In genomic region chr17:24567034-24567779, GRCm38 (mm10) we compare ENCODE assay signal across 7 mouse cellular contexts. TPM values are rescaled to one million over a fixed set of nuclear protein-coding genes. Genes with fewer than 3 reads are reported as not detected.
A peak's percentile ranks its signal among the peaks of the same experiment; 100 is the strongest.
DNase-seq lines count a peak whose midpoint lies in the region; ATAC-seq and TF ChIP-seq lines count a peak whose summit lies in the region.

No protein-coding gene starts in this region.

- TF ChIP-seq CTCF in liver, embryonic 14.5 days (IDR thresholded peaks at IDR 0.05; ENCODE audit: low read depth): no peak

- peaks cover 3 to 7% of the 10 kb centered on the region in 2 experiments; a peak in 2 of 4 replicates for H3K4me1 ChIP-seq in liver, embryonic 14.5 days (replicated peaks; ENCODE audit: control insufficient read depth in 2 of 2, insufficient read depth in 2 of 2, low read length in 1 of 2)
- H3K4me1 ChIP-seq in forebrain, embryonic 16.5 days (replicated peaks; ENCODE audit: control insufficient read depth, insufficient read depth, low read length): no peaks in the 10 kb centered on the region

- peak; percentile 60 for DNase-seq in testis, postnatal 10 days (ENCODE audit: low spot score)
- DNase-seq in testis, postnatal 14 days (ENCODE audit: low spot score): no peak
- peak; percentile 63 to 71 for DNase-seq in heart, adult 18-20 months
- DNase-seq in liver, embryonic 14.5 days (ENCODE audit: low read depth in 3 of 3, low spot score in 3 of 3): peak; percentile 9 to 13 (median 10)
- peak; percentile 48 to 66 for DNase-seq in urinary bladder, postnatal 36 days (ENCODE audit: low spot score in 2 of 2)
- no peak for DNase-seq in thymus, postnatal 4 days

- no peak overlapping the region for H3K27ac ChIP-seq in liver, embryonic 14.5 days
- H3K27ac ChIP-seq in forebrain, embryonic 16.5 days (ENCODE audit: low read length): no peak overlapping the region

- H3K9ac ChIP-seq in liver, embryonic 14.5 days (replicated peaks): no peak overlapping the region; the same call in 1 of the 2 replicates
- H3K9ac ChIP-seq in forebrain, embryonic 16.5 days (replicated peaks; ENCODE audit: low read depth, low read length): no peak overlapping the region

- no peaks in the 10 kb centered on the region for H3K36me3 ChIP-seq in liver, embryonic 14.5 days (replicated peaks; ENCODE audit: control insufficient read depth, insufficient read depth, low read depth)
- peaks cover 4% of the 10 kb centered on the region; the same call in 1 of the 2 replicates for H3K36me3 ChIP-seq in forebrain, embryonic 16.5 days (ENCODE audit: control insufficient read depth, insufficient read depth)

- H3K27me3 ChIP-seq in liver, embryonic 14.5 days (ENCODE audit: control insufficient read depth, insufficient read depth, low read length): no peaks in the 10 kb centered on the region
- H3K27me3 ChIP-seq in forebrain, embryonic 16.5 days (replicated peaks; ENCODE audit: control insufficient read depth, insufficient read depth, low read length): no peaks in the 10 kb centered on the region

- no peaks in the 10 kb centered on the region for H3K9me3 ChIP-seq in liver, embryonic 14.5 days (ENCODE audit: control insufficient read depth, low read length)
- H3K9me3 ChIP-seq in forebrain, embryonic 16.5 days (ENCODE audit: control insufficient read depth, low read length): no peaks in the 10 kb centered on the region

- peak; percentile 59 for ATAC-seq in liver, embryonic 14.5 days (ENCODE audit: insufficient read depth)
- no peak for ATAC-seq in forebrain, embryonic 16.5 days

- 44% methylated on average over 8 of the region's 8 CpGs for WGBS in liver, embryonic 14.5 days (ENCODE audit: insufficient replicate concordance)
- 65% methylated on average over 8 of the region's 8 CpGs for WGBS in forebrain, embryonic 16.5 days

- H3K4me2 ChIP-seq in liver, embryonic 14.5 days (ENCODE audit: low read depth): no peak overlapping the region
- no peak overlapping the region for H3K4me2 ChIP-seq in forebrain, embryonic 16.5 days (ENCODE audit: low read length)

- H3K4me3 ChIP-seq in liver, embryonic 14.5 days (ENCODE audit: insufficient read depth in 1 of 2, low read depth in 2 of 2, low read length in 2 of 2): no peak overlapping the region
- H3K4me3 ChIP-seq in forebrain, embryonic 16.5 days (replicated peaks; ENCODE audit: low read length): no peak overlapping the region

- no peak for TF ChIP-seq EP300 in liver, embryonic 14.5 days (IDR thresholded peaks at IDR 0.05; ENCODE audit: low read depth)

RNA-seq across cellular contexts. Expression of gene Pkd1, which starts 17.6 kb away (rescaled TPM):
- total RNA-seq in heart, adult 18-20 months (2021): 10 to 100 TPM; 34.1 to 34.5 TPM
- 3.4 and 4.0 TPM in 2 replicates for polyA plus RNA-seq in liver, embryonic 14.5 days (2012; rRNA removed)
- polyA plus RNA-seq in liver, embryonic 14.5 days (2014; fragmentation: Nextera tagmentation; extraction: Ambion mirVana): 1.8 and 2.9 TPM in 2 replicates
- polyA plus RNA-seq in forebrain, embryonic 16.5 days (2015; fragmentation: Nextera tagmentation; extraction: Ambion mirVana): 18.3 and 27.6 TPM in 2 replicates

RNA-seq across cellular contexts. Expression of gene Rab26, which starts 33.2 kb away (rescaled TPM):
- total RNA-seq in heart, adult 18-20 months (2021): not detected
- 0.21 and 0.28 TPM in 2 replicates for polyA plus RNA-seq in liver, embryonic 14.5 days (2012; rRNA removed)
- polyA plus RNA-seq in liver, embryonic 14.5 days (2014; fragmentation: Nextera tagmentation; extraction: Ambion mirVana): 0.95 and 1.0 TPM in 2 replicates
- 6.8 and 10.9 TPM in 2 replicates for polyA plus RNA-seq in forebrain, embryonic 16.5 days (2015; fragmentation: Nextera tagmentation; extraction: Ambion mirVana)

RNA-seq across cellular contexts. Expression of gene Traf7, which starts 39.5 kb away (rescaled TPM):
- 10 to 100 TPM; 35.8 to 38.5 TPM for total RNA-seq in heart, adult 18-20 months (2021)
- polyA plus RNA-seq in liver, embryonic 14.5 days (2012; rRNA removed): 55.4 and 64.2 TPM in 2 replicates
- 25.6 and 29.4 TPM in 2 replicates for polyA plus RNA-seq in liver, embryonic 14.5 days (2014; fragmentation: Nextera tagmentation; extraction: Ambion mirVana)
- 108 and 121 TPM in 2 replicates for polyA plus RNA-seq in forebrain, embryonic 16.5 days (2015; fragmentation: Nextera tagmentation; extraction: Ambion mirVana)

Comparison
In these comparisons a context has a peak if more than half of its experiments do, and no peak if none do; other contexts are left out.
1. DNase-seq: peak in testis, postnatal 10 days (single experiment), heart, adult 18-20 months (2 of 2), liver, embryonic 14.5 days (3 of 3) and urinary bladder, postnatal 36 days (2 of 2); none in testis, postnatal 14 days (single experiment) and thymus, postnatal 4 days (single experiment).